Mouse (Mus musculus) liver, postnatal 0 days (tissue): ENCODE data around the gene 4933407L21Rik.

Experiments
- CTCF ChIP-seq: sonication (generic); IDR thresholded peaks from 2 replicates; pipeline ENCODE4 v1.5.1; 2016; ENCODE audit warnings: antibody characterized with exemption, low read depth
- EP300 ChIP-seq: IDR thresholded peaks from 2 replicates; pipeline ENCODE4 v1.6.1; 2016; ENCODE audit warnings: antibody characterized with exemption, low read depth, mild to moderate bottlenecking

GRCm38 (mm10) chr1:85949085-85949684 lies 20.9 kb downstream of the 4933407L21Rik start:
- TF ChIP-seq EP300 (no peak), CTCF (no peak)
